Mouse (Mus musculus) heart, embryonic 13.5 days (tissue): ENCODE data around the gene Dtnb. TPM values are rescaled to one million over a fixed set of nuclear protein-coding genes. Genes with fewer than 3 reads are reported as not detected.

ENCODE experiments used
- ATAC-seq: fragments of 200-750 bp; cut with Nextera tagmentation; 2 replicates; pipeline ENCODE4 v1.8.0; 2017; ENCODE audit warnings: moderate TSS enrichment; ENCODE audit not compliant: insufficient number of reproducible peaks, low FRiP score, low TSS enrichment; ENCODE audit errors: extremely low read depth
- H3K27ac ChIP-seq: fragments of 300-500 bp; sonication (generic); replicated peaks from 2 replicates; pipeline ENCODE4 v1.5.1; 2015; ENCODE audit warnings: moderate library complexity, mild to moderate bottlenecking, inconsistent platforms
- H3K27me3 ChIP-seq: fragments of 300-500 bp; sonication (generic); replicated peaks from 2 replicates; pipeline ENCODE4 v1.6.1; 2015; ENCODE audit warnings: mild to moderate bottlenecking, inconsistent platforms
- H3K36me3 ChIP-seq: fragments of 300-500 bp; sonication (generic); 2 replicates; pipeline ENCODE4 v1.6.1; 2015; ENCODE audit warnings: mild to moderate bottlenecking, inconsistent platforms
- H3K4me1 ChIP-seq: fragments of 300-500 bp; sonication (generic); 2 replicates; pipeline ENCODE4 v1.6.1; 2015; ENCODE audit warnings: inconsistent platforms
- H3K4me2 ChIP-seq: fragments of 300-500 bp; sonication (generic); 2 replicates; pipeline ENCODE4 v1.6.1; 2015; ENCODE audit warnings: inconsistent platforms, mild to moderate bottlenecking, moderate library complexity
- H3K4me3 ChIP-seq: fragments of 300-500 bp; sonication (generic); 2 replicates; pipeline ENCODE4 v1.5.1; 2015; ENCODE audit warnings: moderate library complexity, mild to moderate bottlenecking, inconsistent platforms
- H3K9ac ChIP-seq: fragments of 300-500 bp; sonication (generic); 2 replicates; pipeline ENCODE4 v1.6.1; 2015; ENCODE audit warnings: inconsistent platforms, mild to moderate bottlenecking, moderate library complexity
- H3K9me3 ChIP-seq: fragments of 300-500 bp; sonication (generic); 2 replicates; pipeline ENCODE4 v1.6.1; 2016; ENCODE audit warnings: inconsistent platforms
- WGBS: fragments of 180-500 bp; shearing (Covaris S2); methylation state at CpG from one replicate; pipeline ENCODE4 v1.1.7; 2015; ENCODE audit warnings: mixed read lengths; 5-methylcytosine and 5-hydroxymethylcytosine counted together
- polyA plus RNA-seq: library from polyadenylated mRNA; unstranded; fragments of >200 nt; fragmentation: Nextera tagmentation; extraction: Ambion mirVana; gene quantifications from 2 replicates; pipeline ENCODE4 v1.2.1, GENCODE M21; 2015

The Dtnb gene
- polyA plus RNA-seq, 1 experiment from 2014 or later, result 16.4 TPM

- ATAC-seq, result 0 out of 2 replicates have a peak, but pooled peaks have one; percentile 14
- H3K27me3 ChIP-seq, result no peaks in the 10 kb centered on the region
- H3K36me3 ChIP-seq, result no peaks in the 10 kb centered on the region
- H3K4me2 ChIP-seq, result no peak overlapping the region
- no peak overlapping the region for H3K27ac ChIP-seq
- H3K4me1 ChIP-seq, result peaks cover 20% of the 10 kb centered on the region
- 31% methylated on average over 5 of the region's 5 CpGs for WGBS
- no peaks in the 10 kb centered on the region for H3K9me3 ChIP-seq
- H3K9ac ChIP-seq, result no peak overlapping the region
- no peak overlapping the region for H3K4me3 ChIP-seq
These were observed 23.5 kb upstream of the Dtnb start for GRCm38 (mm10) chr12:3548582-3549211.

- no peak overlapping the region for H3K27ac ChIP-seq
- no peaks in the 10 kb centered on the region for H3K27me3 ChIP-seq
- 16% methylated on average over 13 of the region's 13 CpGs for WGBS
- no peaks in the 10 kb centered on the region for H3K9me3 ChIP-seq
- H3K4me3 ChIP-seq, result no peak overlapping the region
- H3K4me2 ChIP-seq, result peak overlapping the region; percentile 39; the same call in 1 of the 2 replicates
- H3K4me1 ChIP-seq, result peaks cover 16% of the 10 kb centered on the region
- no peak for ATAC-seq
- no peaks in the 10 kb centered on the region for H3K36me3 ChIP-seq
- H3K9ac ChIP-seq, result no peak overlapping the region
These were observed 21.9 kb upstream of the Dtnb start for GRCm38 (mm10) chr12:3550280-3550679.

GRCm38 (mm10) chr12:3557414-3558319 lies 14.5 kb upstream of the Dtnb start:
- H3K4me3 ChIP-seq, result no peak overlapping the region
- H3K36me3 ChIP-seq, result no peaks in the 10 kb centered on the region
- H3K27me3 ChIP-seq, result no peaks in the 10 kb centered on the region
- H3K4me2 ChIP-seq, result no peak overlapping the region
- 49% methylated on average over 9 of the region's 9 CpGs for WGBS
- ATAC-seq, result no peak
- no peaks in the 10 kb centered on the region for H3K4me1 ChIP-seq
- no peak overlapping the region for H3K27ac ChIP-seq
- H3K9me3 ChIP-seq, result no peaks in the 10 kb centered on the region
- H3K9ac ChIP-seq, result no peak overlapping the region

GRCm38 (mm10) chr12:3560596-3560995 lies 11.6 kb upstream of the Dtnb start:
- Histone ChIP-seq H3K36me3 (no peaks in the 10 kb centered on the region), H3K27ac (no peak overlapping the region), H3K4me2 (no peak overlapping the region), H3K9me3 (no peaks in the 10 kb centered on the region), H3K4me1 (no peaks in the 10 kb centered on the region), H3K4me3 (no peak overlapping the region), H3K9ac (no peak overlapping the region), H3K27me3 (no peaks in the 10 kb centered on the region)
- WGBS, result 21% methylated on average over 1 of the region's 1 CpGs
- ATAC-seq, result no peak

GRCm38 (mm10) chr12:3561032-3561431 lies 11.1 kb upstream of the Dtnb start:
- H3K9me3 ChIP-seq, result no peaks in the 10 kb centered on the region
- H3K4me1 ChIP-seq, result no peaks in the 10 kb centered on the region
- H3K9ac ChIP-seq, result no peak overlapping the region
- no peaks in the 10 kb centered on the region for H3K36me3 ChIP-seq
- 72% methylated on average over 6 of the region's 6 CpGs for WGBS
- no peaks in the 10 kb centered on the region for H3K27me3 ChIP-seq
- no peak overlapping the region for H3K4me3 ChIP-seq
- ATAC-seq, result no peak
- no peak overlapping the region for H3K4me2 ChIP-seq
- H3K27ac ChIP-seq, result no peak overlapping the region

- Histone ChIP-seq H3K9ac (no peak overlapping the region), H3K27ac (no peak overlapping the region), H3K36me3 (no peaks in the 10 kb centered on the region), H3K4me1 (no peaks in the 10 kb centered on the region), H3K4me2 (no peak overlapping the region), H3K4me3 (no peak overlapping the region), H3K27me3 (no peaks in the 10 kb centered on the region), H3K9me3 (no peaks in the 10 kb centered on the region)
- ATAC-seq, result no peak
- 82% methylated on average over 10 of the region's 10 CpGs for whole genome bisulfite sequencing
These were observed 9.4 kb upstream of the Dtnb start for GRCm38 (mm10) chr12:3562806-3563205.

GRCm38 (mm10) chr12:3563659-3564058 lies 8.5 kb upstream of the Dtnb start:
- 70% methylated on average over 4 of the region's 4 CpGs for WGBS
- Histone ChIP-seq H3K27ac (no peak overlapping the region), H3K36me3 (no peaks in the 10 kb centered on the region)

GRCm38 (mm10) chr12:3568461-3568991 lies 3.7 kb upstream of the Dtnb start:
- no peak for ATAC-seq
- H3K4me1 ChIP-seq, result peaks cover 28% of the 10 kb centered on the region
- no peaks in the 10 kb centered on the region for H3K36me3 ChIP-seq
- H3K9me3 ChIP-seq, result no peaks in the 10 kb centered on the region
- H3K4me3 ChIP-seq, result no peak overlapping the region
- H3K4me2 ChIP-seq, result no peak overlapping the region
- H3K27ac ChIP-seq, result no peak overlapping the region; the same call in 1 of the 2 replicates
- no peaks in the 10 kb centered on the region for H3K27me3 ChIP-seq
- no peak overlapping the region for H3K9ac ChIP-seq
- 36% methylated on average over 5 of the region's 5 CpGs for WGBS

More at GRCm38 (mm10) chr12:3563659-3564058, 8.5 kb upstream of the Dtnb start:
- ATAC-seq, result no peak
- Histone ChIP-seq H3K4me3 (no peak overlapping the region), H3K4me2 (no peak overlapping the region), H3K27me3 (no peaks in the 10 kb centered on the region), H3K9me3 (no peaks in the 10 kb centered on the region), H3K4me1 (peaks cover 8% of the 10 kb centered on the region), H3K9ac (no peak overlapping the region)

GRCm38 (mm10) chr12:3570711-3571400 lies 1.3 kb upstream of the Dtnb start:
- Histone ChIP-seq H3K4me2 (no peak overlapping the region), H3K9ac (no peak overlapping the region), H3K36me3 (no peaks in the 10 kb centered on the region), H3K27me3 (no peaks in the 10 kb centered on the region), H3K27ac (no peak overlapping the region), H3K4me3 (no peak overlapping the region), H3K4me1 (peaks cover 32% of the 10 kb centered on the region), H3K9me3 (no peaks in the 10 kb centered on the region)
- 87% methylated on average over 4 of the region's 4 CpGs for WGBS
- no peak for ATAC-seq

- peak overlapping the region; percentile 96 for H3K9ac ChIP-seq
- WGBS, result 1% methylated on average over 41 of the region's 53 CpGs
These were observed 608 bp downstream of the Dtnb start for GRCm38 (mm10) chr12:3572581-3573397.

More at GRCm38 (mm10) chr12:3572581-3573397, 608 bp downstream of the Dtnb start:
- Histone ChIP-seq H3K4me1 (peaks cover 36% of the 10 kb centered on the region), H3K9me3 (no peaks in the 10 kb centered on the region), H3K36me3 (no peaks in the 10 kb centered on the region), H3K4me2 (peak overlapping the region; percentile 94), H3K27ac (peak overlapping the region; percentile 90), H3K4me3 (peak overlapping the region; percentile 94), H3K27me3 (no peaks in the 10 kb centered on the region)
- ATAC-seq, result peak; percentile 66
